Mouse (Mus musculus) mammary gland, adult 2 months (tissue): Measurements from ENCODE around the gene Map2k1. TPM values are rescaled to one million over a fixed set of nuclear protein-coding genes. Genes with fewer than 3 reads are reported as not detected.

Experiments used
- polyA plus RNA-seq: library from polyadenylated mRNA; depleted of rRNA; stranded (reverse); fragments of >200 nt; gene quantifications from 2 replicates; pipeline ENCODE4 v1.2.3, GENCODE M21; 2012; ENCODE audit warnings: low replicate concordance; rRNA removed

The Map2k1 gene
- polyA plus RNA-seq = 41.2 and 56.7 TPM in 2 replicates

DNA sequence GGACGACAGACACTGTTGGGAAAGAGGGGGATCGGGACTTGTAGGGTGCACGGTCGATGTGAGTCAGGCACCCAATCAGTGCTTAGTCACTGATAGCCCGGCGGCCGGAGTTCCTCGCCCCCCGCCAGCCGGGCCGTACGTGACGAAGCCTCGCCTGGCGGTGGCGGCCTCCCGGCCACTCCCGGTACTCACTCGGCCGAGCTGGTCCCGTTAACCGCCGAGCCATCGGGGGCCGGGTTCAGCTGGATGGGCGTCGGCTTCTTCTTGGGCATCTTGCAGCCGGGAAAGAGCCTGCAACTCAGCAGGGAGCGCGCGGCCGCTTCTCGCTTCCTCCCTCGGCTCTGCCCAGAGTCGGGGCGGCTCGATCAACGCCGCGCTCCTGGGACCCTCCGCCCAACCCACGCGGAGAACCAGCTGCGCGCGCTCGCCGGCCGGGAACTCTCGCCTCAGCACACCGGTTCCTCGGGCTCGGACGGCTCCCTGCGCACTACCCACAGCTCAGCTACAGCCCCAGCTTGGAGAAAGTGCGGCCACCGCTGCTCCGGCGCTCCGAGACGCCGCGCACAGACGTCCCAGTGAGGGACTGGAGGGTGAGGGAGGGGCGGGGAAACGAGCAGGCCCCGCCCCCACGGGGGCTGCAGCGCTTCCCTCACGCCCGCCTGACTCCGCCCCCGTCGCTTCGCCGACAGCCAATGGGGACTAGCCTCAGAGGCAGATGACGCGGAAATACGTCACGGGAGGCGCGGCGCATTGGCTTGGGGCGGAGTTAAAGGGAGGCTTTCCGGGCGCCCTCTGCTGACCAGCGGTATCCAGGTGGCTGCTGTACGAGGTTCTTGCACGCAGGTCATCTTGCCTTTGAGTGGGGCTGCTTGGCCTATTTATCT is at the start of gene Map2k1:
Map2k1 (minus strand) TSS at position 611 of the 884 bp plus-strand sequence.

DNA sequence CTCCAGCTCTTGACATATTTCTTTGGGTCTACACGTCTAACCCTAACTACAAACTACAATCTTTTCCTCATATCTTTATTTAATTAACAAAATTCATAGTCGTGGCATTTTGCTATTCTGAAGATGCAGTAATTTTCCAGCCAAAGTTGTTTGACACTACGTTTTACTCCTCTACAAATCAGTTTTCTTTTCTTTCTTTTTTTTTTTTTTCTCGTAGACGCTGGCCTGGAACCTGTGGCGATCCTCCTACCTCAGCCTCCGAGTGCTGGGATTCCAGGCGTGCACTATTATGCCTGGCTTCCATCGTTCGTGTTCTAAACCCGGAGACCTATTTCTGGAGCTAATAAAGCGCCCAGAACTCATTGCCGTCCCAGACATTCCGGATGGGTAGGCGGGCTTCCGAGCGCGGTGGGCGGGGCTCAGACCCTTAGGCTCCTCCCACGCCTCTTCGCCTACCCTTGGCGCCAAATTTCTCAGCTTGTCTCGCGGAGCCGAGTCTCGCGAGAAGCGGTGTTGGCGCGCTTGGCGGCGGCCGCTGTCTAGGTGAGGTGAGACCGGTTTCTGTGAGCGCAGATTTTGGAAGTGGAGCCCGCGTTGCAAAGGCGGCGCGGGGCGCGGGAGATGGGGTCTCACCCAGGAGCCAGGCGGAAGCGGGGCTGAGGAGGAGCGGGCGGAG is 27.8 kb upstream of the Map2k1 start, which contains the start of gene Tipin:
Tipin (plus strand) TSS at position 477 of the 676 bp plus-strand sequence.

GRCm38 (mm10) chr9:64234768-64235435 is 18.5 kb downstream of the Map2k1 start, which contains the start of gene Uchl4:
TSS of gene Uchl4 (plus strand) at chr9:64235201.

GRCm38 (mm10) chr9:64178974-64179646 is 74.3 kb downstream of the Map2k1 start, which contains the start of gene Snapc5:
TSS of gene Snapc5 (plus strand) at chr9:64179274.

DNA sequence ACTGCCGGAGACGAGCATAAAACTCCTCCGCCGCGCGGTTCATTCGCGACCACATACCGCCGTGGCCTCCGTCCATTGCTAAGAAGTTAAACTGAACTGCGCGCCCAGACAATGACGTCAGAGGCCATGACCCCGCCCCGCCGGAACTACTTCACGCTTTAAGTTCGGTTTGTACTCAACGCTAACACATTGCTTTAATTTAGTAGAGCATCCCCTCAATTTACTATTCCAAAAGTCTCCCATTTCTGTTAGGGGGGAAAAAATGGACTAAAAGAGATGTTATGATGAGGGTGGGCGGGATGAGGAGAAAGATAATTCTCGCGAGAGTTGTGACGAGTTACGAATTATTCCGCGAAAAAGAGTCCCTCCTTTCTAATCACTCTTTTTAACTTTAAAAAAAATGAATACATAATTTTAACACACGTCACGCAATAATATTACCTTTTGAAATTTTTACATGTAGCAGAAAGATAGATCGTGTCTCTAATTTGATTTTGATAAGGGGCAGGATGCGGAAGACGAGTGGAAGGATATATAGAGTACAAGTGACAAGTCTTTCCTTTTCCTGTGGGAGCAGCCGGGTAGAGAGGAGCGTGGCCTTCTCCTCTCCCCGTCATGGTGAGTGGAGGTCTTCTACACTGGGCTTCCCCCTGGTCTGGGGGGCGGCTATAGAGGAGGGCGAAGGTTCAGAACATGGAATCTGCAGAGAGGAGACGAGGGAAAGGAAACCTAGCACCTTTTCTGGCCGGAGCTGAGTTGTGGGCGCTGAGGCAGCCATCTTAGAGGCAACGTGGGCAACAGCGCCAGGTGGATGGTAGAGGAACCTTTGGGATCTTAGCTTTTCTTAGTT is 80.4 kb downstream of the Map2k1 start, which contains the start of the genes Zwilch and Rpl4:
Zwilch (minus strand) TSS at position 289 of the 850 bp plus-strand sequence.
Rpl4 (plus strand) TSS at position 560 of the 850 bp plus-strand sequence.

Other genes starting within 250 kb of the Map2k1 start
- 11.7 and 32.2 TPM in 2 replicates for gene Smad6, start 231.6 kb downstream of the Map2k1 start, polyA plus RNA-seq
- 8.6 and 16.6 TPM in 2 replicates for gene Lctl, start 136.5 kb downstream of the Map2k1 start, polyA plus RNA-seq
- gene Zwilch, start 80.5 kb downstream of the Map2k1 start, polyA plus RNA-seq = 0.47 and 1.2 TPM in 2 replicates
- 325 and 388 TPM in 2 replicates for gene Rpl4, start 80.3 kb downstream of the Map2k1 start, polyA plus RNA-seq
- 4.7 and 10.5 TPM in 2 replicates for gene Snapc5, start 74.4 kb downstream of the Map2k1 start, polyA plus RNA-seq
- gene Uchl4, start 18.4 kb downstream of the Map2k1 start, polyA plus RNA-seq = 0.20 TPM in 1 of 2 replicates, not detected in the other
- 2.7 and 5.3 TPM in 2 replicates for gene Tipin, start 27.9 kb upstream of the Map2k1 start, polyA plus RNA-seq
- 9.2 and 27.7 TPM in 2 replicates for gene Dis3l, start 87.7 kb upstream of the Map2k1 start, polyA plus RNA-seq
- 0.43 and 0.73 TPM in 2 replicates for gene Megf11, start 132.0 kb upstream of the Map2k1 start, polyA plus RNA-seq